In genomic region chr4:126556809-126557711, GRCm38 (mm10) we compare ENCODE assay signal across 8 mouse cellular contexts. TPM values are rescaled to one million over a fixed set of nuclear protein-coding genes. Genes with fewer than 3 reads are reported as not detected.
DNase-seq lines count a peak whose midpoint lies in the region.

Gene Clspn (plus strand): TSS chr4:126556935.

- peaks cover 14% of the 10 kb centered on the region; the same call in 1 of the 2 replicates for H3K27me3 ChIP-seq in midbrain, embryonic 10.5 days (ENCODE audit: low read depth, poor library complexity, severe bottlenecking)

- peak within 1 kb of the TSS; percentile 94 for H3K27ac ChIP-seq in midbrain, embryonic 10.5 days (replicated peaks)

- peaks cover 38% of the 10 kb centered on the region for H3K36me3 ChIP-seq in midbrain, embryonic 10.5 days

- intact Hi-C loops in left cerebral cortex, postnatal 36 days (cut with DNase I): loop anchor here (5.0 to 10.0 kb wide), 3 partner anchors 185 to 758 kb away; partner anchors contain the start of gene Gja4

- peak; percentile 94 for DNase-seq in adrenal gland, adult 2 months
- peak; percentile 96 for DNase-seq in embryo, embryonic 10 days (ENCODE audit: low spot score)
- peak; percentile 84 for DNase-seq in gastrocnemius, postnatal 10 days
- peak; percentile 95 for DNase-seq in induced T-regulatory cell, adult 2 months (ENCODE audit: low read depth)
- DNase-seq in left cerebral cortex, postnatal 36 days (ENCODE audit: low spot score in 2 of 2): peak; percentile 72 to 76
- DNase-seq in midbrain, embryonic 10.5 days (ENCODE audit: low spot score): peak; percentile 94
- DNase-seq in right cerebral cortex, postnatal 4 days: peak; percentile 80
- DNase-seq in yolk sac, embryonic 10.5 days (ENCODE audit: low spot score): peak; percentile 92

- 1% methylated on average over 54 of the region's 54 CpGs for WGBS in midbrain, embryonic 10.5 days

- H3K9me3 ChIP-seq in midbrain, embryonic 10.5 days (replicated peaks): no peaks in the 10 kb centered on the region

- H3K4me1 ChIP-seq in midbrain, embryonic 10.5 days: peaks cover 22% of the 10 kb centered on the region

- peak within 1 kb of the TSS; percentile 77 for H3K4me3 ChIP-seq in midbrain, embryonic 10.5 days

RNA-seq across cellular contexts. Expression of gene Clspn, which starts in this region (rescaled TPM):
- total RNA-seq in adrenal gland, adult 2 months (2021): under 1 TPM; 0.66 to 0.97 TPM
- polyA plus RNA-seq in adrenal gland, adult 2 months (2012; rRNA removed): 0.11 and 0.19 TPM in 2 replicates
- 1 to 10 TPM; 5.7 to 6.9 TPM for total RNA-seq in gastrocnemius, postnatal 10 days (2021)
- total RNA-seq in left cerebral cortex, postnatal 36 days (2021): 1 to 10 TPM in 1 of 2 experiments, under 1 TPM in 1; 0.79 to 1.1 TPM
- 55.3 and 55.8 TPM in 2 replicates for polyA plus RNA-seq in midbrain, embryonic 10.5 days (2016; fragmentation: Nextera tagmentation; extraction: Ambion mirVana)

Comparison
In these comparisons a context has a peak if more than half of its experiments do, and no peak if none do; other contexts are left out.
1. Peak in every context shown above with its lines: DNase-seq, H3K4me3 ChIP-seq and H3K27ac ChIP-seq.
2. RNA of gene Clspn (polyA plus RNA-seq): 55.3 to 55.8 TPM in midbrain, embryonic 10.5 days; 0.11 to 0.19 TPM in adrenal gland, adult 2 months; every median in the first group is over 10 times any median in the second.
3. Peak in DNase-seq in adrenal gland, adult 2 months; RNA of the gene not detected or under 1 TPM.